Mouse (Mus musculus) adrenal gland, postnatal 4 days (tissue): Measurements from ENCODE around the gene Mrpl52. TPM values are rescaled to one million over a fixed set of nuclear protein-coding genes. Genes with fewer than 3 reads are reported as not detected.

Experiments
- DNase-seq, 2 experiments: peaks; one replicate each; pipeline ENCODE4 v3.0.0; 2021 to 2022; ENCODE audit warnings: low spot score in 2 of 2, mixed read lengths in 2 of 2
- total RNA-seq, 2 experiments: library from RNA; stranded (reverse); gene quantifications; 2 replicates each; pipeline ENCODE4 v1.2.3; 2021

The Mrpl52 gene
- total RNA-seq, 2 experiments from 2014 or later, result 219 to 235 TPM

DNA sequence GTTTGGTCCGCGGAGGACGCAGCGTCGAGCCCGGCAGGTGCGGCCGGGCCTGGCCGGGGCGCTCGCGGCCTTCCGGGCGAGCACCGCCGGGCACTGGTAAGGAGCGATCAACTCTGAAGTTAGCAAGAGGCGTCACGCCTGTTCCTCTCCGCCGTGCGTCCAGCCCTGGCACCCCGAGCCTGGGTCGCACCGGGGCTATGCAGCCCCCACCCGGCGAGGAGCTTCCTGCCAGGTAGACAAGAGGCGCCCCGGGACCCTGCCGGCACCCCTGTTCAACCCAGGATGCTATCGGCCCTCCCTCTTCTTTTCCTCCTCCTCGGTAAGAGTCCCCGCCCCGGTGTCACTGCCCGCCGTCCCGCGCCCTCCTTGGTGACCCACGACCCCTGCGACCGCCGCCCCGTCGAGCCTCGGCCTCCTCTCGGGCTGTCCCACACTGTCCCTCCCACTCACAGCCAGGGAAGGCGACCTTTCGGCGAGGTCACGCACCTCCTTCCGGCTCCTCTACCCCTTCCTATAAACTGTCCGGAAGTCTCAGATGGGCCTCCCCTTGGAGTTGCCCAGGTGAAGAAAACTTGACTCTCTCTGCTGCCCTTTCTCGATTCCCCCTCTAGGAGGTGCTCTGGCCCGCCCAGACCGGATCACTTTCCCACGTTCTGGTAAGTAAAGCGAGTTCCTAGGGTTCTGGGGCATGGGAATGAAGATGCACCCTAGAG lies 37.7 kb downstream of the Mrpl52 start:
- no peak for DNase-seq

DNA sequence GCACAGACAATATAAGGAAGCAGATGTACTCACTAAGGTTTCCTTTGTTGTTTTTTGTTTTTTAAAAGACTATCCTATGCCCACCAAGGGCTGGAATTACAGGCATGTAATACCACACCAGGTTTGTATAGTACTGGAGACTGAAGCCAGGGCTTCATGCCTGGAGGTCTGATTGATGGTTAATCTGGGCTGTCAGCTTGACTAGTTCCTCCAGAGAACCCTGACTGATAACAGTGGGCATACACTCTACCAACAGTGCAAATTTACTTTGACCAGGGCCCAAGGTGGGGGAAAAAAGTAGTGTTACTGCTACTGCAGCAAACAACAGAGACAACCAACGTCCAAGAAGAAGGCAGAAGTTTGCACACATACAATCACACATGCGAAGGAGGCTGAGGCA lies 44.8 kb downstream of the Mrpl52 start:
- no peak for DNase-seq

DNA sequence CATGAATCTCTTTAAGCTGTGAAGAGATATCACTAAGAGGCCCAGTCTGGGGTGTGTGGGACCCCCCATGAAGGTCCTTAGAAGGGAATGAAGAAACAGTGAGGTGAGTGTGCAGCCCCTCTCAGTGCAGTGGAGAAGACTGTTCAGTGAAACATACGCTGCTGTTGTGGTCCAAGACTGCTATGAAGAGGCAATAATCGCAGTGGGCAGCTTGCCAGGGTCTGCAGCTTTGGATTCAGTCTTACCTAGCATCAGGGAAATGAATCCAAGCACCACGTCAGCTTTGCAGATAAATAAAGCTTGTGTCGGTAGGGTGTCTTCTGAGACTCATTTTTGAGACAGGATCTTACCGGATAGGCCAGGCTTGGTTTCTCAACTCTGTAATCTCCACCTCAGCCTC lies 46.0 kb downstream of the Mrpl52 start:
- no peak for DNase-seq

DNA sequence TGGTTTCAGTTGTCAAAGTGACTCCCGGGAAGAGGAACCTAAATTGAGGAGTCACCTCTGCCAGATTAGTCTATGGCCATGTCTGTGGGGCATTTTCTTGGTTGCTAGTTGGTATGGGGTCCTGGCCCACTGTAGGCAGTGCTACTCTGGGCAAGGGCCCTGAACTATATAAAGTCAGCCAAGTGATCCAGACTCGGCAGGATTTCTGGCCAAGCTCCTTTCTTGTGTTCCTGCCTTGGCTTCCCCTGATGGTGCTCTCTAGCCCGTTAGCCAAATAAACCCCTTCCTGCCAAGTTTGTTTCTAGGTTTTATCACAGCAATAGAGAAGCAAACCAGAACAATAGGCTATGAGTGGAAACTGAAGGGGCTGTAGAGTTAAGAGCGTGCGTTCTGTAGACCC lies 48.0 kb downstream of the Mrpl52 start:
- DNase-seq, result no peak

DNA sequence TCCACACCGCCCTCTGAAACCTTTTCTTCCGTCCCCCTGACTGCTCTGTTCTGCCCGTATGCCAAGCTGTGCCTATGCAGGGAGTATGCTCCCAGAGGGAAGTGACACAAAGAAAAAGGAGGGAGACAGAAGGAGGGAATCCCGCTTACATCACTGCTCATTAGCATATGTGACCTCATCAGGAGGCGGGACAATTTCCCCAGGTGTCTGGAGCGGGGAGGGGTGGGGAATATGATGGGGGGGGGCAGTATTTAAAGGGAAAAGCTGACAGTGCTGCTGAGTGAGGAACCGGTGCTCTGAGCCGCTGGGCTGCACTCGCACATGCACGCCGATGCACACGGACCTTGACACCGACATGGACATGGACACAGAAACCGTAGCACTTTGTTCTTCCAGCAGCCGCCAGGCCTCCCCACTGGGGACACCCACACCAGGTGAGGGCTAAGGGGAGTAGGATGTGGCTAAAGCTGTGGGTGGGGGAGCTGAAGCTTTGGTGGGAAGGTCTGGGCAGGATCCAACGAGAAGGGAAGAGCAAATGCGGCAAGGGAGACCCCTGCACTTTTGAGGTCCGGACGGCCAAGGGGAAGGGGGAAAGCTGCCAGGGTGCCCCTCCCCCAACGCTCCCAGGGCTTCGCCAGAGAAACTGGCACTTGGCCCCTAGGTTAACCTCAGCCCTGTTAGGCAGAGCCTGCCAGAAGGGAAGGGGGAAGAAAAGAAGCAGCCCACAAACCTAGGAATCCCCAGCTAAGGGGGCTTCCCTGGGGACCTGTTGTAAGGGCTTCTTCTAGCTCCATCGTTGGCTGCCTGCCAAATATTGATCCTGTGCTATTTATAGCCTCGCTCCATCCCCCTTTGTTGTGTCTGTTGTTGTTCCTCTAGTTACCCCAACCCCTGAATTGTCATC lies 49.5 kb downstream of the Mrpl52 start, which contains the start of gene Rem2:
Rem2 (plus strand) TSS at position 160 of the 904 bp plus-strand sequence.
- no peak for DNase-seq

DNA sequence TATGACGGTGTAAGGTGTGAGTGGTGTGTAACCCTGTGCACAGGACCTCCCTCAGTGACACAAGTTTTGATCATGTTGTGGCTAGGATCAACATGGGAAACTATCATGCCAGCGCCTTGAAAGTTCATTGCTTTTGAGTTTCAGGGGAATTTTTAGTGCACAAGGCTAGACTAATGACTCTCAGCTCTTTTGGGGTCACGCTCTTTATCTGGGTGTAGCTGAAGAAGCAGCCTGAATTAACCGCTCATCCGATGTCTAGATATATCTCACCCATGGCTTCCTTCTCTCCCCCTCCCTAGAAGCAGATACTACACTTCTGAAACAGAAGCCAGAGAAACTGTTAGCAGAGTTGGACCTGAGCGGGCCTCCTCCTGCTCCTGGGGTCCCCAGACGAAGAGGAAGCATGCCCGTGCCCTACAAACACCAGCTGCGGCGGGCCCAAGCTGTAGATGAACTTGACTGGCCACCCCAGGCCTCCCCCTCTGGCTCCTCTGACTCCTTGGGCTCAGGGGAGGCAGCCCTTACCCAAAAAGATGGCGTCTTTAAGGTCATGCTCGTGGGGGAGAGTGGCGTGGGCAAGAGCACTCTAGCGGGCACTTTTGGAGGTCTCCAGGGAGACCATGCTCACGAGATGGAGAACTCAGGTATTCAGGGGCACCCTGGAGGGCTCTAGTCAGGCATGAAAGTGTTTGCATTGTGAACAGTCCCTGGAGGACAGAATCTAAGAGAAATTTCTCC lies 50.6 kb downstream of the Mrpl52 start:
- no peak for DNase-seq

Other genes with a start within 250 kb of the Mrpl52 start
- gene Dad1, start 172.8 kb upstream of the Mrpl52 start, total RNA-seq, result 100 to 1,000 TPM; 195 to 211 TPM
- 100 to 1,000 TPM; 351 to 353 TPM for gene Abhd4, start 172.7 kb upstream of the Mrpl52 start, total RNA-seq
- not detected for gene Olfr49, start 142.0 kb upstream of the Mrpl52 start, total RNA-seq
- 100 to 1,000 TPM; 147 to 149 TPM for gene Oxa1l, start 66.1 kb upstream of the Mrpl52 start, total RNA-seq
- gene Slc7a7, start 9.1 kb upstream of the Mrpl52 start, total RNA-seq, result 10 to 100 TPM in 1 of 2 experiments, 1 to 10 TPM in 1; 8.0 to 18.2 TPM
- 100 to 1,000 TPM; 215 to 216 TPM for gene Mmp14, start 4.7 kb downstream of the Mrpl52 start, total RNA-seq
- gene Lrp10, start 37.2 kb downstream of the Mrpl52 start, total RNA-seq, result 10 to 100 TPM; 77.0 to 88.0 TPM
- gene Rem2, start 49.2 kb downstream of the Mrpl52 start, total RNA-seq, result 1 to 10 TPM; 1.6 to 2.3 TPM
- gene Prmt5, start 90.6 kb downstream of the Mrpl52 start, total RNA-seq, result 10 to 100 TPM; 47.0 to 51.8 TPM
- 10 to 100 TPM; 45.6 to 52.5 TPM for gene Haus4, start 127.7 kb downstream of the Mrpl52 start, total RNA-seq
- gene Ajuba, start 150.6 kb downstream of the Mrpl52 start, total RNA-seq, result 10 to 100 TPM; 27.3 to 27.5 TPM
- 1 to 10 TPM; 6.4 to 7.8 TPM for gene 4931414P19Rik, start 179.1 kb downstream of the Mrpl52 start, total RNA-seq
- gene Psmb5, start 191.1 kb downstream of the Mrpl52 start, total RNA-seq, result 100 to 1,000 TPM; 219 to 220 TPM
- gene Psmb11, start 194.5 kb downstream of the Mrpl52 start, total RNA-seq, result not detected
- gene Gm17606, start 214.0 kb downstream of the Mrpl52 start, total RNA-seq, result not detected
- 1 to 10 TPM; 4.0 to 5.2 TPM for gene Cdh24, start 214.5 kb downstream of the Mrpl52 start, total RNA-seq